Mouse (Mus musculus) intestine, postnatal 0 days (tissue): ENCODE results near the gene Slco3a1. TPM values are rescaled to one million over a fixed set of nuclear protein-coding genes. Genes with fewer than 3 reads are reported as not detected.

Experiments used
- ATAC-seq: fragments of 200-750 bp; cut with Nextera tagmentation; 2 replicates; pipeline ENCODE4 v1.8.0; 2017; ENCODE audit warnings: mild to moderate bottlenecking, moderate TSS enrichment, moderate library complexity
- H3K27ac ChIP-seq: fragments of 300-500 bp; sonication (generic); 2 replicates; pipeline ENCODE4 v1.5.1; 2014; ENCODE audit warnings: mild to moderate bottlenecking, low read depth, low read length, moderate library complexity
- H3K27me3 ChIP-seq: fragments of 300-500 bp; sonication (generic); replicated peaks from 2 replicates; pipeline ENCODE4 v1.6.1; 2014; ENCODE audit warnings: low read length, mixed read lengths; ENCODE audit not compliant: control insufficient read depth, insufficient read depth
- H3K36me3 ChIP-seq: fragments of 300-500 bp; sonication (generic); 2 replicates; pipeline ENCODE4 v1.6.1; 2014; ENCODE audit warnings: mild to moderate bottlenecking, moderate library complexity; ENCODE audit not compliant: control insufficient read depth, insufficient read depth
- H3K4me1 ChIP-seq: fragments of 300-500 bp; sonication (generic); replicated peaks from 2 replicates; pipeline ENCODE4 v1.6.1; 2014; ENCODE audit warnings: antibody characterized with exemption, low read length, mixed read lengths; ENCODE audit not compliant: control insufficient read depth, insufficient read depth
- H3K4me2 ChIP-seq: fragments of 300-500 bp; sonication (generic); replicated peaks from 2 replicates; pipeline ENCODE4 v1.6.1; 2014; ENCODE audit warnings: low read depth, mild to moderate bottlenecking, moderate library complexity
- H3K4me3 ChIP-seq: fragments of 300-500 bp; sonication (generic); 2 replicates; pipeline ENCODE4 v1.5.1; 2014; ENCODE audit warnings: low read depth, low read length
- H3K9ac ChIP-seq: fragments of 300-500 bp; sonication (generic); 2 replicates; pipeline ENCODE4 v1.6.1; 2014; ENCODE audit warnings: mild to moderate bottlenecking, low read depth, low read length
- H3K9me3 ChIP-seq: fragments of 300-500 bp; sonication (generic); 2 replicates; pipeline ENCODE4 v1.6.1; 2016; ENCODE audit warnings: mixed run types; ENCODE audit not compliant: control insufficient read depth
- CTCF ChIP-seq: sonication (generic); IDR thresholded peaks from 2 replicates; pipeline ENCODE4 v1.5.1; 2016; ENCODE audit warnings: low read depth, mild to moderate bottlenecking, control low read depth, antibody characterized with exemption, moderate library complexity
- WGBS: fragments of 180-500 bp; shearing (Covaris S2); extraction: QIAGEN DNeasy Blood & Tissue Kit; methylation state at CpG from one replicate; pipeline ENCODE4 v1.1.7; 2014; 5-methylcytosine and 5-hydroxymethylcytosine counted together
- polyA plus RNA-seq: library from polyadenylated mRNA; unstranded; fragments of >200 nt; fragmentation: Nextera tagmentation; extraction: Ambion mirVana; gene quantifications from 2 replicates; pipeline ENCODE4 v1.2.1, GENCODE M21; 2015

Gene Slco3a1
- polyA plus RNA-seq, 1 experiment from 2014 or later, result 8.1 TPM

DNA sequence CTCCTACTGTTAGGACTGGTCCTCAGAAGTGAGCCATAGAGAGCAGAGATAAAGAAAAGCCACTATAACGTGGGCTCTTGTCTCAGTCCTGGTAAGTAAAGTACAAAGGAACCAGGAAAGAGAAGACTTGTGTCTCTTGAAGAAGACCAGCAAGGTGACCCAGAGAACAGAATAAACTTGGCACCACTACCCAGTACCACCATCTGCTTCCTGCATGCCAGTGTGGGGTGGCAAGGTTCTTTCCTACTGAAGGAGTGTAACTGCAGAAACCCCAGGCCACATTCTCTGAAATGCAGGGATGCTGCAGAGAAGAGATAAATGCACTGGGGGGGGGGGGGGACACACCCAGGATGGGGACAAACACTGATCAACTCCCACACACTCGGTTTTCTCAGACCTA is 29.0 kb downstream of the Slco3a1 start:
- no peak overlapping the region for H3K27ac ChIP-seq
- no peak overlapping the region for H3K4me3 ChIP-seq
- no peaks in the 10 kb centered on the region for H3K27me3 ChIP-seq
- no peak overlapping the region for H3K4me2 ChIP-seq
- no peak for TF ChIP-seq CTCF
- no peaks in the 10 kb centered on the region for H3K36me3 ChIP-seq
- 66% methylated on average over 2 of the region's 2 CpGs for WGBS
- ATAC-seq, result no peak
- H3K9me3 ChIP-seq, result no peaks in the 10 kb centered on the region
- no peak overlapping the region for H3K9ac ChIP-seq
- H3K4me1 ChIP-seq, result no peaks in the 10 kb centered on the region

DNA sequence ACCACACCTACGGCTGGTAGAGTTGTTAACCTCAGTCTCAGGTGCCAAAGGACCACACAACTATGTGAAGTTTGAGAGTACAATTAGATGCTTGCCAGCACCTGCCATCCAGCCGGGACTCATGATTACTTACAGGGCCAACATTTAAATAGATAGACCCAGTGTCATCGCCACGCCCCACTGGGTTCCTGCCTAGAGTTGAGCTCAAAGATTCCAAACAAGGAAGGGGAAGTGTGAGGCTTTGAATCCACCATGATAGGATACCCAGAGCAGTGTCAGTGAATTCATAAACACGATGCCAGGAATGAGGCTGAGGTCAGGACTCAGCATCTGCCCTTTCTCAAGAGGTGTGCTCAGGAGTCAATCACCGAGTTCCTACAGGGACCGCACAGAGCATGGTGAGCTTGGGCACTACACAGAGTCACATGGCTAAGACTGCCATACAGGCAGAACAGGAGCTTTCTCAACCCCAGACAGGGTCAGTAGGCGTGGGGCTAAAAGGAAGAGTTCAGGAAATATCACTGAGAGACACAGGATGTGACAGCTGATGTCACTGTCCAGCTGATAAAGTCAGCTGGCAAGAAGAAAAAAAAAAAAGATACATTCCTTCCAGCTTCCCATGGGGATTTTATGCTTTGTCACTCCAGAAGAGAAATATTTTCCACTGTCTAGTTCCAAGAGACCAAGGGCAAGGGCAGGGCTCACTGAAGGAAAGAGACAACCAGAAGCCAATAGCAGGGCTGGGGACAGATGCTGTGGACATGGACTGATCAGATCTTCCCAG is 30.2 kb downstream of the Slco3a1 start:
- no peaks in the 10 kb centered on the region for H3K36me3 ChIP-seq
- no peak for TF ChIP-seq CTCF
- no peaks in the 10 kb centered on the region for H3K4me1 ChIP-seq
- no peak overlapping the region for H3K27ac ChIP-seq
- no peaks in the 10 kb centered on the region for H3K9me3 ChIP-seq
- H3K4me3 ChIP-seq, result no peak overlapping the region
- H3K27me3 ChIP-seq, result no peaks in the 10 kb centered on the region
- no peak for ATAC-seq
- 74% methylated on average over 8 of the region's 8 CpGs for WGBS
- no peak overlapping the region for H3K9ac ChIP-seq
- H3K4me2 ChIP-seq, result no peak overlapping the region

DNA sequence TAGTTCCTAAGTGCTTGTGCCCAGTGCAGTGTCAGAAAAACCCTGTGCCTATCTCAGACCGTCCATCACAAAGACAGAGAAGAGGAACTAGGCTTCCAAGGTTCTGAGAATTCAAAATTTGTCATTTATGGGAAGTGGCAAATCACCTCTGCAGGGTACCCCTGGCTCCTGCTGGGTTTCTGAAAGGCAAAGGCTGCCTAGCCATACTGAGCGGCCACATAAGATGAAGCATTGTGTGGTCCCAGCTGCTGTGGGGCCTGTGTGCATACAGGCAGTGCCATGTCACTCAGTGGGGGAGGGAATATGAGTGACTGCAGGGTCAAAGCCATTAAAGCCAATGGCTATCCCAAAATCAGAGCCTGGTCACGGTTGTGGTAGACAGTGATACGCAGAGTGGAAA is 31.5 kb downstream of the Slco3a1 start:
- Histone ChIP-seq H3K9ac (no peak overlapping the region), H3K4me3 (no peak overlapping the region), H3K36me3 (no peaks in the 10 kb centered on the region), H3K4me2 (no peak overlapping the region), H3K9me3 (no peaks in the 10 kb centered on the region), H3K27ac (no peak overlapping the region), H3K27me3 (no peaks in the 10 kb centered on the region), H3K4me1 (no peaks in the 10 kb centered on the region)
- 86% methylated on average over 4 of the region's 4 CpGs for WGBS
- ATAC-seq, result no peak
- no peak for TF ChIP-seq CTCF

DNA sequence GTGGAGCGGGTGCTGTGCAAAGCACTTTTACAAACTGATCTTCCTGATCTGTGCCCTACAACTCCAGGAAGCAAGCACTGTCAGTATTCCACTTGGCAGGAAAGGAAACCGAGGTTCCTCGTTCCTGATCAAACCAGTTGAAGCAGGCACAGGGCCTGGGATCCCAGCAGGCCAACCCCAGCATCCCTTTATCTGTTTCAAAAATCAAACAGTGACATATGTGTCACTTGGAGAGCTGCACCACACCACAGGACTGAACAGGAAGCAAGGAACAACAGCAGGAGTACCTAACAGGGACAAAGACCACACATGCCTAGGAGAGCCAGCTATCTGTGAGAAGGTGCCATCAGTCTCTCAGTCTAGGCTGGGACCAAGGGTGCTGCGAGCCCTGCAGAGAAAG is 32.3 kb downstream of the Slco3a1 start:
- Histone ChIP-seq H3K4me2 (no peak overlapping the region), H3K4me1 (no peaks in the 10 kb centered on the region), H3K27me3 (no peaks in the 10 kb centered on the region), H3K9ac (no peak overlapping the region), H3K4me3 (no peak overlapping the region), H3K27ac (no peak overlapping the region), H3K9me3 (no peaks in the 10 kb centered on the region), H3K36me3 (no peaks in the 10 kb centered on the region)
- no peak for ATAC-seq
- TF ChIP-seq CTCF, result no peak
- WGBS, result 83% methylated on average over 4 of the region's 4 CpGs

DNA sequence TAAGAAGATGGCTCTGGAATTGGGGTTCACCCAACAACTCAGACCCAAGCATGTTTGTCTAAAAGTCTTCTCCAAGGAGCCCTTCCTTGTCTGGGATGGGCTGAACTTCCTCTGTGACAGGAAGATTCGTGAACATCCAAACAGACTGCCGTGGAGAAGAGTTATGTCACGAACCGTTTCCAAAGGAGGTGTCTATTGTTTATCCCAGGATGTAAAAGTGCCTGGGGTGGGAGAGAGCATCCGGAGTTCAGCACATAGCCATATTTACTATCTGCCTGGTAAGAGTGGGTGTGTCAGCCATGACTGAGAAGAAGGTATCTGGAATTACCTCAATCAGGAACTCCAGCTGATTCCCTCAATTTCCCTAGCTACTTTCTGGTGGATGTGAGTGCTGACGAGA is 35.2 kb downstream of the Slco3a1 start:
- WGBS, result 48% methylated on average over 6 of the region's 6 CpGs
- no peak overlapping the region for H3K27ac ChIP-seq
- H3K9me3 ChIP-seq, result 0 out of 2 replicates have a peak, but pooled peaks cover 3% of the 10 kb centered on the region
- H3K4me1 ChIP-seq, result no peaks in the 10 kb centered on the region
- no peak overlapping the region for H3K4me3 ChIP-seq
- H3K27me3 ChIP-seq, result no peaks in the 10 kb centered on the region
- no peaks in the 10 kb centered on the region for H3K36me3 ChIP-seq
- no peak overlapping the region for H3K9ac ChIP-seq
- ATAC-seq, result no peak
- H3K4me2 ChIP-seq, result no peak overlapping the region
- TF ChIP-seq CTCF, result no peak

DNA sequence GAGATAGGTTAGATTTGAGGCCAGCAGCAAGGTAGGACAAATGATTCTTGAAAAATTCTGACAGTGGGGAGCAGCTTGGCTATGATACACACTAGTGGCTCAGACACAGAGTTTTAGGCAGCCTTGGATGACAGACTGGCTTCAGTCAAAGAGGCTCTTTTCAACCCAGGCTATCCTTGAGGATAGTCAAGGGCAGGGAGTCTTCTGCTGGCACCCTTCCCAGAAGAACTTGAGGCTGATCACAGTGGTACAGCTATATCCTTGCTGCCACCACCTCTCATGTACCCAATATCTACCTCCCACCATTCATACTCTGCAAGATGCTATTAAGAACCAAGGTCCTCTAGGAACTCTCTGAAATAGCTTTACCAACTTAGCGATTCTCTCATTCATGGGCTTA is 35.8 kb downstream of the Slco3a1 start:
- no peak for TF ChIP-seq CTCF
- Histone ChIP-seq H3K9ac (no peak overlapping the region), H3K36me3 (no peaks in the 10 kb centered on the region), H3K4me2 (no peak overlapping the region), H3K9me3 (0 out of 2 replicates have a peak, but pooled peaks cover 3% of the 10 kb centered on the region), H3K27ac (no peak overlapping the region), H3K27me3 (no peaks in the 10 kb centered on the region), H3K4me1 (no peaks in the 10 kb centered on the region), H3K4me3 (no peak overlapping the region)
- WGBS, result 91% methylated on average over 1 of the region's 1 CpGs
- no peak for ATAC-seq
